Mouse (Mus musculus) heart, embryonic 12.5 days (tissue): Measurements from ENCODE around the gene Rccd1. TPM values are rescaled to one million over a fixed set of nuclear protein-coding genes. Genes with fewer than 3 reads are reported as not detected.

ENCODE experiments used
- ATAC-seq: fragments of 200-750 bp; cut with Nextera tagmentation; 2 replicates; pipeline ENCODE4 v1.8.0; 2017; ENCODE audit warnings: moderate TSS enrichment, moderate library complexity; ENCODE audit not compliant: insufficient number of reproducible peaks, low FRiP score
- H3K27ac ChIP-seq: fragments of 300-500 bp; sonication (generic); 2 replicates; pipeline ENCODE4 v1.5.1; 2016; ENCODE audit warnings: mild to moderate bottlenecking, moderate library complexity; ENCODE audit not compliant: poor library complexity, severe bottlenecking
- H3K27me3 ChIP-seq: fragments of 300-500 bp; sonication (generic); replicated peaks from 2 replicates; pipeline ENCODE4 v1.6.1; 2016; ENCODE audit warnings: mild to moderate bottlenecking, moderate library complexity
- H3K36me3 ChIP-seq: fragments of 300-500 bp; sonication (generic); 2 replicates; pipeline ENCODE4 v1.6.1; 2016; ENCODE audit warnings: mild to moderate bottlenecking, moderate library complexity
- H3K4me1 ChIP-seq: fragments of 300-500 bp; sonication (generic); replicated peaks from 2 replicates; pipeline ENCODE4 v1.6.1; 2016; ENCODE audit warnings: mild to moderate bottlenecking
- H3K4me2 ChIP-seq: fragments of 300-500 bp; sonication (generic); 2 replicates; pipeline ENCODE4 v1.6.1; 2016; ENCODE audit warnings: mild to moderate bottlenecking, moderate library complexity
- H3K4me3 ChIP-seq: fragments of 300-500 bp; sonication (generic); 2 replicates; pipeline ENCODE4 v1.5.1; 2016; ENCODE audit warnings: mild to moderate bottlenecking
- H3K9ac ChIP-seq: fragments of 300-500 bp; sonication (generic); 2 replicates; pipeline ENCODE4 v1.6.1; 2016; ENCODE audit warnings: mild to moderate bottlenecking, moderate library complexity
- H3K9me3 ChIP-seq: fragments of 300-500 bp; sonication (generic); replicated peaks from 2 replicates; pipeline ENCODE4 v1.6.1; 2016; ENCODE audit warnings: mild to moderate bottlenecking, moderate library complexity
- WGBS: fragments of 180-500 bp; shearing (Covaris S2); methylation state at CpG from one replicate; pipeline ENCODE4 v1.1.7; 2016; 5-methylcytosine and 5-hydroxymethylcytosine counted together
- polyA plus RNA-seq: library from polyadenylated mRNA; unstranded; fragments of >200 nt; fragmentation: Nextera tagmentation; extraction: Ambion mirVana; gene quantifications from 2 replicates; pipeline ENCODE4 v1.2.1, GENCODE M21; 2016

Gene Rccd1
- polyA plus RNA-seq, 1 experiment from 2014 or later, result 6.1 TPM

DNA sequence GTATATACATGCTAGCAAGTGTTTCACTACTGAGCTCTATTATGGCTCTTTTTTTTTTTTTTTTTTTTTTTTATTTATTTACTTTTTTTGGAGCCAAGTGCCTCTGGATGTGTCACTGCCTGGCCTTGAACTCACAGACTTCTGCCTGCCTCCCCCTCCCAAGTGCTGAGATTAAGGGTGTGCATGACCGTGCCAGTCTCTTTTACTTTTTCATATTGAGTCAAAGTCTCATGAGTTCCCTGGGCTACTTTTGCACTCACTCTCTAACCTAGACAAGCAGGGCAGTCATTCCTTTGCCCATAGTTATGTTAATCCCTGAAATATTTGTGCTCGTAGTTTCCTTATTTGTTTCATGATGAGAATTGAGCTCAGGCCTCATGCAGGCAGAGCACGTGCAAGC is 42.6 kb downstream of the Rccd1 start:
- Histone ChIP-seq H3K9ac (no peak overlapping the region), H3K9me3 (no peaks in the 10 kb centered on the region), H3K27ac (no peak overlapping the region), H3K27me3 (no peaks in the 10 kb centered on the region), H3K36me3 (peaks cover 77% of the 10 kb centered on the region), H3K4me1 (peaks cover 4% of the 10 kb centered on the region; the same call in 1 of the 2 replicates), H3K4me2 (no peak overlapping the region), H3K4me3 (no peak overlapping the region)
- ATAC-seq, result no peak
- WGBS, result 88% methylated on average over 3 of the region's 3 CpGs

DNA sequence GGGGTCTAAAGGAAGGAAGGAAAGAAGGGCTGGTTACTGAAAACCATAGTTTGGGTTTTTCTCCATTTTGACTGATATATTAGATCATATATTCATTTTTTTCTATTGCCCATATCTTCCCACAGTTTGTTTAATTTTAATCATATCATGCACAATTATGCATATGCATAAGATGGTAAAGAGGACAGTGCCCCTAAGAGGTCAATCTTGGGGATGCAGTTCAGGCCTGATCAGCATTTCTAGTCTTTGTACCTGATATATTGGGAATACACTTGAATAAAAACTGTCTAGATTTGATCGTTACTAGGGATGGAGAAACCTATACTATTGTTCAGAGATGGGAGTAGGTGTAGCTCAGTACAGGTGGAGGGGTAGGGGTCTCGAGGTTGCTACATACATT is 43.3 kb downstream of the Rccd1 start:
- Histone ChIP-seq H3K36me3 (peaks cover 77% of the 10 kb centered on the region), H3K4me1 (peaks cover 4% of the 10 kb centered on the region; the same call in 1 of the 2 replicates), H3K9me3 (no peaks in the 10 kb centered on the region), H3K4me2 (no peak overlapping the region), H3K9ac (no peak overlapping the region), H3K27me3 (no peaks in the 10 kb centered on the region), H3K4me3 (no peak overlapping the region), H3K27ac (no peak overlapping the region)
- ATAC-seq, result no peak
- WGBS, result 87% methylated on average over 2 of the region's 2 CpGs

DNA sequence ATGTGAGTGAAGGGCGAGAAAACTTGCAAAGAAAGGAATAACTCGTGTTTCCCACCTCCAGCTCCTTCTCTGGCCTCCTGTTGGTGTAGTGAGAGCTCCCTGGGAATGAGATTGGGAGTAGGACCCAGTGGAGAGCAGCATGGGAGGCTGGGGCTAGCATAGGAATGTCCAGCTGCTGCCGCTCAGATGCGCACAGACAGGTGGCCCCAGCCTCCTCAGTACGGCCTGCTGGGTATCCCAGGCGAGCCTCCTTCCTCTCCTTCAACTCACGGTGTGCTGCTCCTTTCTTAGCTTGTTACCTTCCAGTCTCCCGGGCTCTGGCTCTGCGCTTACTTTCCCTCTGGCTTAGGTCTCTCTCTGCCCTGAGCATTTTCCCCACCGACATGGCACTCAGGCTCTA is 44.2 kb downstream of the Rccd1 start:
- Histone ChIP-seq H3K4me3 (no peak overlapping the region), H3K27ac (no peak overlapping the region), H3K4me1 (peaks cover 4% of the 10 kb centered on the region; the same call in 1 of the 2 replicates), H3K27me3 (no peaks in the 10 kb centered on the region), H3K9ac (no peak overlapping the region), H3K9me3 (peaks cover 3% of the 10 kb centered on the region), H3K36me3 (peaks cover 75% of the 10 kb centered on the region), H3K4me2 (no peak overlapping the region)
- WGBS, result 85% methylated on average over 10 of the region's 10 CpGs
- ATAC-seq, result no peak

DNA sequence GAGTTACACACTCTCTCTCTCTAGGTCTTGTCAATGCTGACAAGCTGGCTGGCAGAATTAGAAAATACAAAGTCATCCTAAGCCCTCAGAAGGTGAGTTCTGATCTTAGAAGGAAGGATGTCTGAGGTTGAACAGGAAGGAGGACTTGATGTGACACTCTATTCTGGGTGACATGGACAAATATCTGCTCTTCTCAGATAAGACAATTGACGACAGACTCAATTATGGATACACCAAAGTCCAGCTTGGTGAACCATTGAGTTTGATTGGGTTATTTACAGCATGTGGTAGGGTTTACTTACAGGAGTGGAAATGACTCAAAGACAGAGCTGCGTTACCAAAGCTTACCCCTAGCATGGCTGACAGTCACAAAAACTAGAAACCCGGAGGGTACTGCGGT is 47.9 kb downstream of the Rccd1 start:
- Histone ChIP-seq H3K27me3 (no peaks in the 10 kb centered on the region), H3K9me3 (peaks cover 19% of the 10 kb centered on the region), H3K4me3 (no peak overlapping the region), H3K27ac (no peak overlapping the region), H3K4me1 (no peaks in the 10 kb centered on the region; the same call in 1 of the 2 replicates), H3K36me3 (peaks cover 78% of the 10 kb centered on the region), H3K4me2 (no peak overlapping the region), H3K9ac (no peak overlapping the region)
- ATAC-seq, result no peak
- WGBS, result 90% methylated on average over 4 of the region's 4 CpGs

DNA sequence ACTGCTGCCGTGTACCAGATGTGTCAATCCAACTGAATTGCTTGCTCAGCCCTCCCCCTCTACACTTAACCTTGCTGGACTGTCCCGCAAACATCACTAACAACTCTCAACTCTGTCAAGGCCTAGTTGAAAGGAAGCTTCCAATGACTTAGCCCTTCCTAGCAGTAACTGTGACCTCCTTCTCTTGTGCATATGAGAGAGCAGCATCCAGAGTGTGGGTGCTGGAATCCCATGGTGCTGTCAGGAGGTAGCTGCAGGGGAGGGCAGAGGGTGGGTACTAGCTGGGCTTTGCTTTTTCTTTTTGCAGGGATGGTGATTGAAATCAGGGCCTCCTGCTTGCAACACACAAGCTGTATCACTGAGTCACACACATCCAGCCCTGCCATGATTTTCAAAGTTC is 50.8 kb downstream of the Rccd1 start:
- Histone ChIP-seq H3K4me1 (peaks cover 17% of the 10 kb centered on the region), H3K27ac (no peak overlapping the region), H3K4me2 (no peak overlapping the region), H3K36me3 (peaks cover 57% of the 10 kb centered on the region), H3K4me3 (no peak overlapping the region), H3K9me3 (peaks cover 19% of the 10 kb centered on the region), H3K9ac (no peak overlapping the region), H3K27me3 (no peaks in the 10 kb centered on the region)
- WGBS, result 88% methylated on average over 2 of the region's 2 CpGs
- no peak for ATAC-seq

DNA sequence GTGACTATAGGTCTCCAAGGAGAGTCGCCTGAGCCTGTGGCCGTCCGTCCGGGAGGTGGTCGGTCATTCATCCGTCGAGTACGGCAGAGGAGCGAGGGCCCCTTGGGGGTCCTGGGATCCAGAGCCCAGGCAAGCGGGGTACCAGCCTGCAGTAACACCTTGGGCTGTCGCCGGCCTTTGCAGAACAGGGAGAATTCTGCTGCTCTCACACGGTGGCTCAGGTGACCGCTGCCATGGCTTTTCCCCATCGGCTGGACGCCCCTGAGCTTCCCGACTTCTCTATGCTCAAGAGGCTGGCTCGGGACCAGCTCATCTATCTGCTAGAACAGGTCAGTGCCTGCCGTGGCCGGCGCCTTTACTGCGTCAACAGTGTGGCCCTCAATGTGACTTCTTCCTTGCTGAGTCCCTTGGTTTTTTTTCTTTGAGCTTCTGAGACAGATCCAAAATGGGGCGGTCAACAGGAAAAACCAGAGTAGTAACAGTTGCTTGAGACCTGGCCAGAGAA is 54.5 kb downstream of the Rccd1 start:
- ATAC-seq, result peak; percentile 81
- Histone ChIP-seq H3K27me3 (no peaks in the 10 kb centered on the region), H3K27ac (peak overlapping the region; percentile 70), H3K4me1 (peaks cover 19% of the 10 kb centered on the region), H3K4me3 (peak overlapping the region; percentile 76), H3K4me2 (peak overlapping the region; percentile 80), H3K9me3 (peaks cover 13% of the 10 kb centered on the region), H3K9ac (peak overlapping the region; percentile 80), H3K36me3 (peaks cover 44% of the 10 kb centered on the region)
- WGBS, result under 1% methylated on average over 23 of the region's 23 CpGs

DNA sequence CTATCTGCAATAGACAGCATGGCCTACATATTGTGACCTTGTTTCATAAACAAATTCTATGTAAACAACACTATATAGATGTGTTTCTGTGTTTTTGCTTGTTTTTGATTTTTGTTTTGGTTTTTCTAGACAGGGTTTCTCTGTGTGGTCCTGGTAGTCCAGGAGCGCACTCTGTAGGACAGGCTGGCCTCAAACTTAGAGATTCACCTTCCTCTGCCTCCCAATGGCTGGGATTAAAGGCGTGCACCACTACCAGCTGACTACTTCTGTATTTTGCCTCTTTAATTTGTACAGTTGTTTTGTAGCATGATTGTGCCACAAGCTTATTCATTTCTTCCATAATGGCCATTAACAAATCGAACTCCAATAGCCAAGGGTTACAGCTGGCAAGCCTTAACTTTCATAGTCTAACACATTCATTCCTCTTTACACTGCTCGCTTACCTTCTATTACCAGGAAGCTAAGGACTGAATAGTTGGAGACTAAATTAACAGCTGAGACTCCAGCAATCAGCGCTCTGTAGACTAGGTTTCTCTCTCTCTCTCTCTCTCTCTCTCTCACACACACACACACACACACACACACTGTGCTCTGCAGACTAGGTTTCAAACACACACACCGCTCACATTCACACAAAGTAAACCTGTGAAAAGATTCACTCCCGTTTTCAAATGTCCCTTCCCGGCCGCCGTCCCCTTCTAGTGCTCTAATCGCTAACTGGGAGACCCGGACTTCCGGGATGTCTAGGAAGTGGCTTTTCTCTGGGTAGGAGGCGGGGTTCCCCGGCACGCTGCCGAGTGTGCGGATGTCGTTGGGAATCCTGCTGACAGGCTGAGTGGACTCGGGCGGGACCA is 55.1 kb downstream of the Rccd1 start, which contains the start of gene Vps33b:
Gene Vps33b (plus strand): TSS at position 753 of the 854 bp plus-strand sequence.
- H3K36me3 ChIP-seq, result peaks cover 44% of the 10 kb centered on the region

DNA sequence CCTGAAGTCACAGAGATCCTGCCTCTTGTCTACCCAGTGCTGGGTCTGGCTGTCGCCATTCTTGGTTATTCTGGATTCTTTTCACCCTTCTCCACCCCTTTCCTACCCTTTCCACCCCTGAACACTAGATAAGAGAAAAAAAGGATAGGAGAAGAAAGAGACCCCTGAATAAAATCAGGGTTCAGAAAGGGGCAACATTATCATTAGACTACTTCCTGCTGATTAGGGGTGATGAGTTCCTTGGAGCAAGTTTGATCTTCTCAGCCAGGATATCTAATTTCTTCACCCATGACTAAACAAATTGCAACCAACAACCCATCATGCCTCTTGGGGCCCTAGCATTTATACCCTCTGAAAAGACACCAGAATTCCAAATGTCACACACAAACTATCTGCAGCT is 56.5 kb downstream of the Rccd1 start:
- ATAC-seq, result no peak
- 70% methylated on average over 1 of the region's 1 CpGs for WGBS
- H3K4me2 ChIP-seq, result no peak overlapping the region
- peaks cover 33% of the 10 kb centered on the region for H3K36me3 ChIP-seq
- no peaks in the 10 kb centered on the region for H3K9me3 ChIP-seq
- H3K4me3 ChIP-seq, result no peak overlapping the region
- H3K27me3 ChIP-seq, result no peaks in the 10 kb centered on the region
- peaks cover 19% of the 10 kb centered on the region for H3K4me1 ChIP-seq
- H3K9ac ChIP-seq, result no peak overlapping the region
- no peak overlapping the region for H3K27ac ChIP-seq

More for the DNA sequence above, 55.1 kb downstream of the Rccd1 start, which contains the start of gene Vps33b:
- Histone ChIP-seq H3K4me2 (peak within 1 kb of the TSS; percentile 80), H3K4me1 (peaks cover 19% of the 10 kb centered on the region), H3K27me3 (no peaks in the 10 kb centered on the region), H3K27ac (peak within 1 kb of the TSS; percentile 70), H3K9ac (peak within 1 kb of the TSS; percentile 80), H3K9me3 (peaks cover 6% of the 10 kb centered on the region), H3K4me3 (peak within 1 kb of the TSS; percentile 76)
- peak; percentile 89 for ATAC-seq
- 4% methylated on average over 21 of the region's 21 CpGs for WGBS

DNA sequence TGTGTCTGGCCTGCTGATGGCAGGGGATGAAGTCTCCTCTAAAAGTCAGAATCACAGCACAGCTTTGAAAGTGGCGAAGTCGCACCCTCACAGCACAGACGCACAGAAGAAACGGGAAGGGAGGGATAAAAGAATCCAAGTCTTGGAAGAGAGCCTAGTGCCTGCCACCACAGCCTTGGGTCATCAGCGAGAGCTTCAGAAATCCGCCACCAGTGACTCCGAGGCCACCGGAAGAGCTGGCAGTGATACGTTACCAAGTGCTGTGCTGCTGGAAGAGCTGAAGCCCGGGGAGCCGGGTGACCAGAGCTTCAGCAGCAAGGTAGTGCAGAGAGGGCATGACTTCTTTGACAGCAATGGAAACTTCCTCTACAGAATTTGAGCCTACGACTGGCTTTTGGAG is 59.6 kb downstream of the Rccd1 start:
- Histone ChIP-seq H3K4me3 (no peak overlapping the region), H3K9ac (no peak overlapping the region), H3K27me3 (peaks cover 6% of the 10 kb centered on the region), H3K27ac (no peak overlapping the region), H3K36me3 (peaks cover 31% of the 10 kb centered on the region), H3K4me1 (peaks cover 15% of the 10 kb centered on the region), H3K4me2 (no peak overlapping the region), H3K9me3 (no peaks in the 10 kb centered on the region)
- no peak for ATAC-seq
- WGBS, result 92% methylated on average over 12 of the region's 12 CpGs

DNA sequence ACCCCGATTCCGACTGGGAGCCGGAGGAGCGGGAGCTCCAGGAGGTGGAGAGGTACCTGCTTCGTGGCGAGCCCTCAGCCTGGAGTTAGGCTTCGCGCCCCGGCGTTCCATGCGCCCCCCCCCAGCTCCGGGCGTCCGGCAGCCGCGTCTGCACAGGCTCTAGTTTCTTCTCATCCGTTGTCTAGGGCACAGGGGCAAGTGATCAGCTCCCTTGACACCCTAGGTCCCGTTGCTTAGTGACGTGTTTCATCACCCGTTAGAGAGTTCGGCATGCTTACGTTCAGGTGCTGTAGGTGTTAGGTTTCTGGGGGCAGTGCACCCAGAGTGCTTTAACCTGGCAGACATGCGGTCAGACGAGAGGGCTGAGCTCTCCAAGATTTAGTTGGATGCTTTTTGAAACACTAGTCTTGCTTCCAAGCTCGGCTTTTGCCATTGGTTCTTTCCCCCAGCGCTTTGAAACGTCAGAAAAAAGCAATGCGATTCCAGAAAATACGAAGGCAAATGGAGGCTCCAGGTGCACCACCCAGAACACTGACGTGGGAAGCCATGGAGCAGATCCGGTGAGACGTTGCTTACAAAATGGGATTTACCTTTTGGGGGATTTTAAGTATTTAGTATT is 62.8 kb downstream of the Rccd1 start:
- peak overlapping the region; percentile 91 for H3K4me2 ChIP-seq
- WGBS, result 1% methylated on average over 32 of the region's 32 CpGs
- peak overlapping the region; percentile 56 for H3K27ac ChIP-seq
- peak; percentile 62 for ATAC-seq
- H3K4me1 ChIP-seq, result peaks cover 8% of the 10 kb centered on the region
- peak overlapping the region; percentile 65 for H3K4me3 ChIP-seq
- peaks cover 35% of the 10 kb centered on the region for H3K27me3 ChIP-seq
- H3K36me3 ChIP-seq, result peaks cover 24% of the 10 kb centered on the region
- no peaks in the 10 kb centered on the region for H3K9me3 ChIP-seq
- H3K9ac ChIP-seq, result peak overlapping the region; percentile 80
